Mouse (Mus musculus): ENCODE data around the gene Mboat2. TPM values are rescaled to one million over a fixed set of nuclear protein-coding genes. Genes with fewer than 3 reads are reported as not detected.

The Mboat2 gene
- polyA plus RNA-seq, 1 experiment from 2014 or later = not detected

GRCm38 (mm10) chr12:24899636-24900035 lies 69.0 kb downstream of the Mboat2 start:
- Histone ChIP-seq H3K79me2 (ENCODE audit: inconsistent target) (no peaks in the 10 kb centered on the region), H3K36me3 (ENCODE audit: inconsistent target) (no peaks in the 10 kb centered on the region), H3K27ac (no peak overlapping the region), H3K4me3 (ENCODE audit: inconsistent target) (no peak overlapping the region)
- 76% methylated on average over 10 of the region's 10 CpGs for WGBS (ENCODE audit: missing documents)

GRCm38 (mm10) chr12:24902736-24903135 lies 72.1 kb downstream of the Mboat2 start:
- H3K36me3 ChIP-seq (ENCODE audit: inconsistent target) = no peaks in the 10 kb centered on the region
- no peak overlapping the region for H3K4me3 ChIP-seq (ENCODE audit: inconsistent target)
- H3K79me2 ChIP-seq (ENCODE audit: inconsistent target) = no peaks in the 10 kb centered on the region
- no peak overlapping the region for H3K27ac ChIP-seq
- WGBS (ENCODE audit: missing documents) = 94% methylated on average over 5 of the region's 5 CpGs

DNA sequence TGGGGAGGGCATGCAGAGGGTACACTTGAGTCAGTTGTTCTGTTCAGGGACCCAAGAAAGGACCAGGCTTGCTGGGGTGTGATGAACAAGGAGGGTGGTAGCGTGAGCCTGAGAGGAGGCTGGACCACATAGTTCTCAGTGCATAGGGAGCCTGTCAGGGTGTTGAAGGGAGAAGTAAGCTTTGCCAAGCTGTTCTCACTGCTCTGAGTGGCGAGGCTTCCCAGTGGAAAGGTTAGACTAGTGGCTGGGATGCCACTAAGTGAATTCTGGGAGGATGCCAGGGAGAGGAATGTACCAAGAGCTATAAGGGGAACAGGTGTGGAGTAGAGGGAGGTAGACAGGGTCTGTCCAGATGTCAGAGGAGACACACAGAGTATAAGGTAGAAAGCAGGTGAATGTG lies 77.2 kb downstream of the Mboat2 start:
- Histone ChIP-seq H3K79me2 (ENCODE audit: inconsistent target) (no peaks in the 10 kb centered on the region), H3K27ac (no peak overlapping the region), H3K36me3 (ENCODE audit: inconsistent target) (no peaks in the 10 kb centered on the region), H3K4me3 (ENCODE audit: inconsistent target) (no peak overlapping the region)
- 89% methylated on average over 2 of the region's 2 CpGs for WGBS (ENCODE audit: missing documents)

- no peak overlapping the region for H3K27ac ChIP-seq
- no peaks in the 10 kb centered on the region for H3K36me3 ChIP-seq (ENCODE audit: inconsistent target)
- 91% methylated on average over 7 of the region's 7 CpGs for WGBS (ENCODE audit: missing documents)
- H3K79me2 ChIP-seq (ENCODE audit: inconsistent target) = no peaks in the 10 kb centered on the region
- H3K4me3 ChIP-seq (ENCODE audit: inconsistent target) = no peak overlapping the region
Measured at GRCm38 (mm10) chr12:24909679-24910078, 79.0 kb downstream of the Mboat2 start.

- Histone ChIP-seq H3K27ac (no peak overlapping the region), H3K79me2 (ENCODE audit: inconsistent target) (no peaks in the 10 kb centered on the region), H3K36me3 (ENCODE audit: inconsistent target) (no peaks in the 10 kb centered on the region), H3K4me3 (ENCODE audit: inconsistent target) (no peak overlapping the region)
- 80% methylated on average over 6 of the region's 6 CpGs for WGBS (ENCODE audit: missing documents)
Measured at GRCm38 (mm10) chr12:24912174-24912573, 81.5 kb downstream of the Mboat2 start.

- no peak overlapping the region for H3K4me3 ChIP-seq (ENCODE audit: inconsistent target)
- 100% methylated on average over 1 of the region's 1 CpGs for WGBS (ENCODE audit: missing documents)
- no peaks in the 10 kb centered on the region for H3K36me3 ChIP-seq (ENCODE audit: inconsistent target)
- H3K27ac ChIP-seq = no peak overlapping the region
- H3K79me2 ChIP-seq (ENCODE audit: inconsistent target) = no peaks in the 10 kb centered on the region
Measured at GRCm38 (mm10) chr12:24912876-24913275, 82.2 kb downstream of the Mboat2 start.

GRCm38 (mm10) chr12:24918575-24919262 lies 88.0 kb downstream of the Mboat2 start:
- 93% methylated on average over 12 of the region's 12 CpGs for WGBS (ENCODE audit: missing documents)
- Histone ChIP-seq H3K79me2 (ENCODE audit: inconsistent target) (no peaks in the 10 kb centered on the region), H3K36me3 (ENCODE audit: inconsistent target) (no peaks in the 10 kb centered on the region)

DNA sequence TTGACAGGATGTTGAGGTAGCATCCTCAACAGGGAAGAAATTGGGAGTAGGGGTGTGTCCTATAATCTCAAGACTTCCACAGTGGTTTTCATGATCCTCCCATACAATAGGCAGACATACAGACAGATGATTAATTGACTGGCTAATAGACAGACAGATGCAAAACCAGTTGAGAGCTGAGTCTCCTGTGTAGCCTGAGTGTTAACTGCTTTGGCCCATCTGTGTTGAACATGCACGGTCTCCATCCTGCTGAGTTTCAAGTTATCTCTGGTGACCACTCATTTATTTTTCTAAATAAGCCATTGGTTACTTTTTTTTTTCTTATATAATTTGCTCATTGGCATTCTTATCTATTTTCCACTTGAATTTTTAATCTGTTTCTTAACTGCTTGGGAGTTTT lies 90.2 kb downstream of the Mboat2 start:
- H3K4me3 ChIP-seq (ENCODE audit: inconsistent target) = no peak overlapping the region
- 100% methylated on average over 1 of the region's 1 CpGs for WGBS (ENCODE audit: missing documents)
- H3K79me2 ChIP-seq (ENCODE audit: inconsistent target) = no peaks in the 10 kb centered on the region
- no peak overlapping the region for H3K27ac ChIP-seq
- H3K36me3 ChIP-seq (ENCODE audit: inconsistent target) = no peaks in the 10 kb centered on the region

More at GRCm38 (mm10) chr12:24918575-24919262, 88.0 kb downstream of the Mboat2 start:
- no peak overlapping the region for H3K27ac ChIP-seq
- H3K4me3 ChIP-seq (ENCODE audit: inconsistent target) = no peak overlapping the region

GRCm38 (mm10) chr12:24924003-24924402 lies 93.3 kb downstream of the Mboat2 start:
- 92% methylated on average over 4 of the region's 4 CpGs for WGBS (ENCODE audit: missing documents)
- no peak overlapping the region for H3K27ac ChIP-seq
- no peak overlapping the region for H3K4me3 ChIP-seq (ENCODE audit: inconsistent target)
- no peaks in the 10 kb centered on the region for H3K79me2 ChIP-seq (ENCODE audit: inconsistent target)
- no peaks in the 10 kb centered on the region for H3K36me3 ChIP-seq (ENCODE audit: inconsistent target)

- H3K4me3 ChIP-seq (ENCODE audit: inconsistent target) = no peak overlapping the region
- no peaks in the 10 kb centered on the region for H3K79me2 ChIP-seq (ENCODE audit: inconsistent target)
- H3K36me3 ChIP-seq (ENCODE audit: inconsistent target) = no peaks in the 10 kb centered on the region
- no peak overlapping the region for H3K27ac ChIP-seq
- 94% methylated on average over 5 of the region's 5 CpGs for WGBS (ENCODE audit: missing documents)
Measured at GRCm38 (mm10) chr12:24925276-24925675, 94.6 kb downstream of the Mboat2 start.

- no peak overlapping the region for H3K4me3 ChIP-seq (ENCODE audit: inconsistent target)
- no peaks in the 10 kb centered on the region for H3K36me3 ChIP-seq (ENCODE audit: inconsistent target)
- H3K27ac ChIP-seq = no peak overlapping the region
- no peaks in the 10 kb centered on the region for H3K79me2 ChIP-seq (ENCODE audit: inconsistent target)
- WGBS (ENCODE audit: missing documents) = 89% methylated on average over 4 of the region's 4 CpGs
Measured at GRCm38 (mm10) chr12:24925684-24926083, 95.0 kb downstream of the Mboat2 start.

- no peaks in the 10 kb centered on the region for H3K36me3 ChIP-seq (ENCODE audit: inconsistent target)
- no peaks in the 10 kb centered on the region for H3K79me2 ChIP-seq (ENCODE audit: inconsistent target)
- H3K4me3 ChIP-seq (ENCODE audit: inconsistent target) = no peak overlapping the region
- H3K27ac ChIP-seq = no peak overlapping the region
- WGBS (ENCODE audit: missing documents) = 90% methylated on average over 18 of the region's 18 CpGs
Measured at GRCm38 (mm10) chr12:24928051-24928748, 97.5 kb downstream of the Mboat2 start.

DNA sequence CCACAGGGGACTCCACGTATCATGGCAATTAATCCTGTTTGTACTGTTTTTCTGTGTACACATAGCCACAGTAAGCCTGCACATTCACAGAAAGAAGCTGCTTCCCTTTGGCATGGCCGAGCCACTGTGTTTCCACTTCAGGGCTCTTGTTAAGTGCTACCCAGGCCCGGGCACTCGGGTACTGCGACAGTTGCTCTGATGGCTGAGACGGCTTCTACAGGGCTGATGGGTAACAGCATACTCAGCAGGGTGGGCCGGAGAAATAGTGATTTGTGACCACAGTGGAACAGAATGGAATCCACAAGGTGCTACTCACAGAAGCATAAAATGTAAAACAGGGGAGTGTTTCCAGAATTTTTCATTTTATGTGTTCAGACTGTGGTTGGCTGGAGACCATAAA lies 98.4 kb downstream of the Mboat2 start:
- no peak overlapping the region for H3K27ac ChIP-seq
- H3K4me3 ChIP-seq (ENCODE audit: inconsistent target) = no peak overlapping the region
- 91% methylated on average over 7 of the region's 7 CpGs for WGBS (ENCODE audit: missing documents)
- H3K36me3 ChIP-seq (ENCODE audit: inconsistent target) = no peaks in the 10 kb centered on the region
- H3K79me2 ChIP-seq (ENCODE audit: inconsistent target) = no peaks in the 10 kb centered on the region

DNA sequence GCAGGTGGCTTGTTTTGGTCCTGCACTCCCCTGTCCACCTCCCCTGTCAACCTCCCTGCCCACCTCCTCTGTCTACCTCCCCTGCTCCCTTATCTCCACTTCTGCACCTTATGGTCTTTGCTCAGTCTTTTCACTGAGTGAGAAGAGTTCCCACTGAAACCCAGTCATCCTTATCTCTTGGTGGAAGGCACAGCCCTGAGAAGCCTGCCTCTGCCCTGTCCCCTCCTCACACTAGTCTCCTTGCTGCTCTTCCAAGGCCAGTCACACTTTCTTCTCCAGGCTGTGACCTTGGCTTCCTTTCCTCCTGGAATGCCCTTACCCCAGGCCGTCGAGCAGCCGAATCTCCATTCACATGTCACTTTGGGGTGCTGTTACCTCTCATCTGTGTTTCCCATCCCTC lies 100.1 kb downstream of the Mboat2 start:
- Histone ChIP-seq H3K79me2 (ENCODE audit: inconsistent target) (no peaks in the 10 kb centered on the region), H3K36me3 (ENCODE audit: inconsistent target) (no peaks in the 10 kb centered on the region), H3K27ac (no peak overlapping the region), H3K4me3 (ENCODE audit: inconsistent target) (no peak overlapping the region)
- WGBS (ENCODE audit: missing documents) = 87% methylated on average over 3 of the region's 3 CpGs

- 98% methylated on average over 6 of the region's 6 CpGs for WGBS (ENCODE audit: missing documents)
- no peak overlapping the region for H3K4me3 ChIP-seq (ENCODE audit: inconsistent target)
- H3K36me3 ChIP-seq (ENCODE audit: inconsistent target) = no peaks in the 10 kb centered on the region
- H3K27ac ChIP-seq = no peak overlapping the region
- H3K79me2 ChIP-seq (ENCODE audit: inconsistent target) = no peaks in the 10 kb centered on the region
Measured at GRCm38 (mm10) chr12:24932120-24932519, 101.4 kb downstream of the Mboat2 start.

All from macrophage (primary cell).